Mouse (Mus musculus) A20 (cell line): ENCODE data around the gene Flywch2.
A peak's percentile ranks its signal among the peaks of the same experiment; 100 is the strongest.
"Not testable (repeated sequence)": the region's sequence is repeated elsewhere in the genome, so short reads cannot be mapped to it uniquely, and the experiment has no call there.

Experiments used
- DNase-seq: peaks from one replicate; pipeline ENCODE4 v3.0.0-alpha.2; 2011; ENCODE audit warnings: low read depth, low spot score

The Flywch2 gene

GRCm38 (mm10) chr17:23790269-23791078 lies 4.6 kb upstream of the Flywch2 start, which contains the start of gene Srrm2:
Gene Srrm2, plus strand, starts transcription at chr17:23790532.
- no peak for DNase-seq

DNA sequence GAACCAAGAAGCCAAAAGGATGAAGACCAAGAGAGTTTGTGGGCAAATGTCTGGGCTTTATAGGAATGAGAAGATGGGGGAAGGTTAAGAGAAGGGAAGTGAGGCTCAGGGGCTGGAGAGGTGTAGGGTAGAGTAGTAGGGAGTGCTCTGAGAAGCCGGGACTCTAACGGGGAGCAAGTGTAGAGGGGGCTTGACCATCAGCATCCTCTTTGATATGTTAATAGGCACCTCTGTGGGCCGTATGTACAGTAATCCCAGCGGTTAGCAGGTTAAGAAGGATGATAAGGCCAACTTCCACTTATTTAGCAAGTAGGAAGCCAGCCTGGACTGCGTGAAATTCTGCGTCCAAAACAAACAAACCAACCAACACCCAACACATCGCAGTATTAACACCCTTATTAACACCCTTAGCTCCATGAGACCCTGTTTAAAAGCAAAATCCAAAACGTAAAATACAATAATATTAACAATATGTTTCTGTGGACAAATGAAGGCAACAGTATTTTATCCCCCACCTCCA lies 3.9 kb upstream of the Flywch2 start:
- no peak for DNase-seq

DNA sequence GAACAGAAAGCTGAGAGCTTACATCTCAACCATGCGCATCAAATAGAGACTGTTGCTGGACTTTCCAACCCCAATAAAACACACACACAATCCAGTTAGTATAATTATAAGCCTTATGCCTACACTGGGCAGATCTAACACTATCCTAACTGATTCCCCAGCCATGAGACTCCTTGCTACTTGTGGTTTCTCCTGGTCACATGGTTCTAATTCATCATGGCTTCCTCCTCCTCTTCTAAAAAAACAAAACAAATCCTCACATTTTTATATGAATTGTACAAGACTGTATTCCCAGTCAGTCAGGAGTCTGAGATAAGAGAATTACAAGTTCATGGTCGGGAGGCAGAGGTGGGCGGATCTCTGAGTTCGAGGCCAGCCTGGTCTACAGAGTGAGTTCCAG lies 3.1 kb upstream of the Flywch2 start:
- no peak for DNase-seq

- DNase-seq: no peak
Observed at GRCm38 (mm10) chr17:23786510-23786931, 640 bp upstream of the Flywch2 start.

GRCm38 (mm10) chr17:23783352-23783751 lies 2.5 kb downstream of the Flywch2 start:
- no peak for DNase-seq

GRCm38 (mm10) chr17:23778447-23778846 lies 7.4 kb downstream of the Flywch2 start:
- no peak for DNase-seq

GRCm38 (mm10) chr17:23777141-23777540 lies 8.7 kb downstream of the Flywch2 start:
- no peak for DNase-seq

GRCm38 (mm10) chr17:23776216-23776615 lies 9.7 kb downstream of the Flywch2 start:
- no peak for DNase-seq

GRCm38 (mm10) chr17:23774090-23774489 lies 11.8 kb downstream of the Flywch2 start:
- peak; percentile 84 for DNase-seq

DNA sequence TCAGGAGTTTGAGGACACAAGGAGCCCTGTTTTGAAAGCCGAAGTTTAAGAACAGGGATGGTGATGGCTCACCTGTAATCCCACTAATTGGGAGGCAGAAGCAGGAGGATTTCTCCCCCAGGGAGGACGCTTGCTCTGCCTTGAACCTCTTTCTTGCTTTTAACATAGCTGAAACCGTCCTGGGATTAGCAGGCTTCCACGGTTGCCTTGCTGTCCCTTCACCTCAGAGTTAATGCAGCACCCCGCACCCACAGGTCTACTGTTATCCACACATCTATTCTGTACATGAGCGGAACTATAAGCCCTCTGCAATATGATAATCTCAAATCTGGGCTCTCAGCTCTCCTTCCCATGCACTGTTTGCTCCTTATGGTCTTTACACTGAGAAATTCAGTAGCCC lies 12.2 kb downstream of the Flywch2 start:
- no peak for DNase-seq

GRCm38 (mm10) chr17:23772219-23772556 lies 13.7 kb downstream of the Flywch2 start:
- DNase-seq: not testable (repeated sequence)

- DNase-seq: peak; percentile 98
Observed at GRCm38 (mm10) chr17:23771284-23772218, 14.3 kb downstream of the Flywch2 start, which contains the start of gene Flywch1. Gene Flywch1, minus strand, starts transcription at chr17:23771602.

- DNase-seq: no peak
Observed at GRCm38 (mm10) chr17:23770896-23771283, 15.0 kb downstream of the Flywch2 start.

DNA sequence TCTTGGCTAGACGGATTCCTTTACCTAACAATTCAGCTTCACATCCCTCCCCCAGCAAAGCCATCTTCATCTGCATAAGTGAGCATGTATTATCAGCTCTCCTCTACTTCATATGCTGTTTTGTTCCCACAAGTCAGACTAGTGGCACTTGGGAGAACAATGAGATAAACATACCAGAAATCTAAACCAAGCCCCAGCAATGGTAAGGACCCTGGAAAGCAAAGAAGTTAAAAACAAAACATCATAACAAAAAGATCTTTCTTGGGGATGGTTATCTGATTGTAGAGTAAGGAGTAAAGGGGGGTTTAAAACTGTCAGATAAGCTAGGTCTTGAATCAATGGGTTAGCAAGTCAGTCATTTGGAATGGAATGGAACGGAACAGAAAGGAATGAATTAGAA lies 15.4 kb downstream of the Flywch2 start:
- DNase-seq: no peak

GRCm38 (mm10) chr17:23762976-23763375 lies 22.9 kb downstream of the Flywch2 start:
- DNase-seq: no peak

DNA sequence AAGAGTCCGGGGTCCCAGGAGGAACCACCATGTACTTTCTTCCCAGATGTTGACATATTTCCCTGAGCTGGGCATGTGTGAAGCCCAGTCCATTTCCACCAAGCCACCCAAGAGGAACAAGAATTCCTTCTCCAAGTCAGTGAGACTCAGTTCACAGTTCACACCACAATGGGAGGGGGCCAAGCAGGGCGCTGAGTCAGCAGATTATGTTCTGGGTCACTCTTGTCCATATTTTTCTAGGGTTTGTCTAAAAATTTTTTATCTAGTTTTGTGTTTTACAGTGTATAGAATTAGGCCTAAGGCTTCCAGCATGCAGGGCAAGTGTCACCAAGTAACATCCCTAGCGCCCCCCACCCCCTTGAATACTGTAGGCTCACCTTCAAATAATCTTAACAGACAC lies 24.7 kb downstream of the Flywch2 start:
- no peak for DNase-seq

DNA sequence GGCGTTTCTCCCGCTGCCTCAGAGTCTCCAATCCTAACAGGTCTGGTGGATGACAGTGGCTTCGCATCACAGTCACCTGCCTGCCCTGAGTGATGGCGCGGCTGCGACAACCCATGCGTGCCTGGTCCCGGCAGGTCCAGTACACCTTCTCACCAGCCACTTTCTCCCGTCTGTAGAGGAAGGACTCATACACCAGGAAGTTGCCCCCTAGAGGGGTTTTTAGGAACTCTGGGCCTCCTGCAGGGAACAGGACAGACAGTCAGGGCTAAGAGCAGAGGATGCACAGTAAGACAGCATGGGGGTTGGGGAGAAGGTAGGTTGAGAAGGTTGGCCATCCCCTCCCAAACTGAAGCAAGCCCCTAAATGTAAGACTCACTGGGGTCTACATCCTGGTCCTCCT lies 25.6 kb downstream of the Flywch2 start:
- no peak for DNase-seq

- no peak for DNase-seq
Observed at GRCm38 (mm10) chr17:23758801-23759200, 27.1 kb downstream of the Flywch2 start.

DNA sequence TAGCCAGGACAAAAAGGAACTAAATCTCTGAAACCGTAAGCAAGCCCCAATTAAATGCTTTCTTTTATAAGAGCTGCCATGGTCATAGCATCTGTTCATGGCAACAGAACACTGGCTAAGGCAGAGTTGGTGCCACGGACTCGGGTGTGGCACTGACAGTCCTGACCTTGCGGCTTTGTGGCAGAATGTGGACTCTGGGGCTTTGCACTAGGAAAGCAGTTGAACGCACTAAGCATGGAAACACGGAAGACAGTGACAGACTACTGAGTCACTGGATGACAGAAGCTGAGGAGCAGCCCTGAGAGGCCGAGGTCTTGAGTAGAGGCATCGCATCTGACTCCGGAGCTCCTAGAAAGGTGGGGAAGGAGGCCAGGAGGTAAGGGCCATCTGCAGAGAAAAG lies 28.3 kb downstream of the Flywch2 start:
- no peak for DNase-seq

GRCm38 (mm10) chr17:23755689-23756088 lies 30.2 kb downstream of the Flywch2 start:
- no peak for DNase-seq

DNA sequence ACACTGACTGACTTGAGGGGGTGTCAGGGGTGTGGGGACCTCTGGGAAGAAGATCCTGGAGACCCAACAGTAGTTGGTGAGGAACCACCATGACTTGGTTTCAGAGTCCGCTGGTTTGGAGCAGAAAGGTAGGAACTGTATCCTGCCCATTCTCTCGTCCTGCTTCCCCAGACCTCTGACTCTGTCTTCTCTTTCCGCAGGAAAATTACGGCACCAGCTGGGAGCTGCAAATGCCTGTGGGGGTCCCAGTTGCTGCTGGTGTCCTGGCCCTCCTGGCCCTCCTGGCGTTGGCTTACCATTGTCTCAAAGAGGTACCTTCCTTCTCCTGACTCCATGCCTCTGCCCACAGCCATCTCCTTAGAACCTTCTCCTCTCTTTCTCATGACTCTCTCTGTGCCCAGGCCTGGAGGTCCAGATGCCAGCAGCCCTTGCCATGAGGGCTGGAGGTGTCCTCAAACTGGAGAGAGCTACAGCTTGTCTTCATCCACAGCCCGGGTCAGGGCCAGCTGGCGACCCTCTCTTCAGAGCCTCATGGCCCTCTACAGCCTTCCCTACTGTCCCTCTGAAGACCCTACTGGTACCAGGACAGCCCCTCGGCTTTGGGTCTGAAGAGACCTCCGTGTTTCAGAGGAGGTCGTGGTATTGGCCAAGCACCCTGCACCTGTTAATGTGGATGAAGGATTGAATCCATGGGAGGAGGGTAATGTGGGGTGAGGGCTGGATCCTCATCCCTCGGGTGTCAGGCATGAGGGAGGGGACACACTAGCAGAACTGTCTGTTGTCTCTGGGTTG lies 36.3 kb downstream of the Flywch2 start:
- peak; percentile 7 for DNase-seq
